Mouse (Mus musculus) spleen, adult 12 weeks (tissue): Measurements from ENCODE around the gene Tmem256.
"Not testable (repeated sequence)": the region's sequence is repeated elsewhere in the genome, so short reads cannot be mapped to it uniquely, and the experiment has no call there.

Source experiments
- DNase-seq: peaks from one replicate; pipeline ENCODE4 v3.0.0; 2022; ENCODE audit warnings: low spot score

Gene Tmem256

DNA sequence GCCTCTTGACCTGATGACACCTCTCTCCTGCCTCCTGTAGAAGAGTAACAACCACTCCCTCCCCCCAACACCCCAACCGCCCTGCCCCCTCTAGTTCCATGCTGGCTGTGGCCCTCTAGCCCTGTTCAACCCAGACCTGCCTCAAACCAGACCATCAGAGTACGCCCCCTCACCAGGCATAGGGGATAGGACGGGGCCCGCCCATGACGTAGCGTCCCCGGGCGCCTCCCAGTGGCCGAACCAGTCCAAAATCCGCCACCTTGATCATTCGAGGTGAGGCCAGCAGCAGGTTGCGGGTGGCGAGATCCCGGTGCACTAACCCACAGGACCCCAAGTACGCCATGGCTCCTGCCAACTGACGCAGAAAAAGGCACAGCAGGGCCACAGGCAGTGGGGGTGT, 17.0 kb downstream of the Tmem256 start:
- no peak for DNase-seq

DNA sequence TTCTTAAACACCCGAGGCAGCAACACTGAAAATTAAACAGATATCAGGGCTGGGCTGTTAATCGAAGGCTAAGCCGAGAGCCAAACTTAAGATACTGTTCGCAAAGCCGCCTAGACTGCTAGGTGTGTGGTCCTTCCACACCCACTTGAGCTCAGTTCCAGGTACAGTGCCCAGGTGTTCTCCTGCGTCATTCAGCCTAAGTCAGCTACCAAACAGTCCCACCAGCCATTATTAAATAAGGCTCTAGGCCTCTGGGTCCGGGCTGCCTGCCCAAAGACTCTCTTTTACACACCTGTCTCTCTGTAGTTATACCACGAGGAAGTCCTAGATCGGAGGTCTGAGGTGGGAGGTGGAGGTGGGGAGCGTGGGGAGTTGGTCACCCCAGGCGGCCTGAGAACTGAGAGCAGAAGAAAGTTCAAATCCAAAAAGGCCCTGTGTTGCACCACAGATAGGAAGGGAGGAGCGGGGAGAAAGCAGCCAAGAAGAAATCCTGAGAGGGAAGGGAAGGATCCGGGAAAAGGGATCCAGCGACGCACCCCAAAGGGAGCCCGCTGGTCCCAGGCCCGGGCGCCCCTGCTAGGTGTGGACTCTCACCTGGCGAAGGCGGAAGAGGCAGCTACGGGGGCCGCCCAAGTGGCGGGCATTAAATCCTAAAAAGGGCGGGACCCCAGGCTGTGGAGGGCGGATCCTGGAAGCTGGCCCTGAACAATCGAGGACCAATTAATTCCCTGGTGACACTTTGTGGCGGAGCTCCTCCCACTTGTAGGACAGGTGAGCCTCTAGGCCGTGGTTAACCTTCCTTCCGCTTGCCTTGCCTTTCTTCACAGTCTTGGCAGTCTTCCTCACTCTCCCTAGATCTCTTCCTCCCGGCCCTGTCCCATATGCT, 20.0 kb downstream of the Tmem256 start, which contains the start of gene Tnk1:
Gene Tnk1 (minus strand): TSS at position 618 of the 886 bp plus-strand sequence.
- peak; percentile 1 for DNase-seq

DNA sequence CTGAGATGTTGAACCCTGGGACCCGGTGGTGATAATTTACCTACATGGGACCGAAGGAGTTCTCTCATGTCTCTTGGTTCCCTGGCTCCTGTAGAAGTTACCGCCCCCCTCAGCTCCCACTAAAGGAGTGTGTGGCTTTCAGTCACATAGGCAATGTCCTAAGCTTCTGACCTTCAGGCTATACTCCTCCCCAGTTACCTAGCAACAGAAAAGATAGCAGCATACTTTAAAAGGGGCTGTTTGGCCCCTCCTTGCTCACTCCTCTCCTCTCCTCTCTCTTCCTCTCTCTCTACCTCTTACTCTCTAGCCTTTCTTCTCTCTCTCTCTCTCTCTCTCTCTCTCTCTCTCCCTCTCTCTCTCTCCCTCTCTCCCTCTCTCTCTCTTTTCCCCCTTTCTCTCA, 25.4 kb downstream of the Tmem256 start:
- DNase-seq: not testable (repeated sequence)

DNA sequence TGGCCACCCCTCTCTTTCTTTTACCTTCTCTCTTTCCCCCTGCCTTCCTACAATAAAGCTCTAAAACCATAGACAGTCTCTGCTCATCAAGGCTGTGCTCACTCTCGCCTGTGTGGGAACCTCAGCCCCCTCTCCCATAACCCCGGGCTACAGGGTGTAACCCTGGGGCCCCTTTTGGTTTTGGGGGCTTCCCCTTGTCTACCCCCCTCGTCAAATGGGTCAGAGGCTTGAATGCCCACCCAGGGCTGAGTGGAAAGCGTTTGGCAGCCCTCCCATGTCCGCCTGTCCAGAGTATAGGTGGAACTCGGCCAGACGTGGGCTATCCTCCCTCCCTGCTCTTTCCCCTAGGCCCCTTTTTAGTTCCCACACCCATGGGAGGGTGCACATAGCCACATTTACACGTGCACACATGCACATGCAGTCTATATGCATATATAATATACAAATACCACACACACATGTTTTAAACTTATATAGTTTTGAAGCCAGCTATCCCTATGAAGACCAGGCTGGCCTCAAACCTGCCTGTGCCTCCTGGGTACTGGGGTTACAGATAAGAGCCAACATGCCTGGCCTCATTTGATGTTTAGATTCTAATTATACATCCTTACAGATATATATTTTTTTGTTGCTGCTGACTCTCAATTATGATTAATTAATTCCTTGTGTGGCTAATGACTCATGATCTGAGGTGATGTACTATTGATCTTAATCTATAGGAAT, 26.0 kb downstream of the Tmem256 start:
- no peak for DNase-seq

DNA sequence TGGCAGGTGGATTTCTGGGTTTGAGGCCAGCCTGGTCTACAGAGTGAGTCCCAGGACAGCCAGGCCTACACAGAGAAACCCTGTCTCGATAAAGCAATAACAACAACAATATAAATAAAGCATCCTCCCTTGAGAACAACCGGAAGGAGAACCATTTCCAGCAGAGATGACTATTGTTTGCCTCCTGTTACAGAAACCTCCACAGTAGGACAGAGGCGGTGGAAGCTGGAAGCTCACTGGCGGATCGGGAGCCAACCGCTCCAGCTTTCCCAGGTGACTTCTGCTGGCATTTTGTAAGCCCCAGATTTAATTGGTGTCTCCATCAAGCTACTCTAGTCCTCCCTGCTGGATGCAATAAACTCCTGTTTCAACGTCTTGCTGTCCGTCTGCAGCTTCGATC, 27.2 kb downstream of the Tmem256 start:
- no peak for DNase-seq

DNA sequence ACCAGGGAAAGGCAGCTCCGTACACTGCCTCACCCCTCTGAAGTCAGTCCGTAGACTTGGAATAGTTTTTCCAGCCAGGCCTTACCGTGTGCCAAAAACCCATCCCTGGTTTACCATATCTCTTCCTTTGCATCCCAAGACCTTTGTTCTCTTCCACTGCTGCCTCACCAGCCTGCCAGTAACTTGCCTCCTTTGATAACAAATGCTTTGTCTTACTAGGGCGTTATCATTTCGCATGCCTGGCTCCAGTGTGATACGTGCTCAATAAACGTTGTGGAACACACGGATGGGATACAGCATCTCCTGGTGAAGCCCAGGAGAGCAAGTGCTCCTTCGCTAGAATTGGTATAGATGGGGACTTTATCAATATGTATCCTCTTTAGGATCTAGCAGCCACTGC, 29.0 kb downstream of the Tmem256 start:
- no peak for DNase-seq

DNA sequence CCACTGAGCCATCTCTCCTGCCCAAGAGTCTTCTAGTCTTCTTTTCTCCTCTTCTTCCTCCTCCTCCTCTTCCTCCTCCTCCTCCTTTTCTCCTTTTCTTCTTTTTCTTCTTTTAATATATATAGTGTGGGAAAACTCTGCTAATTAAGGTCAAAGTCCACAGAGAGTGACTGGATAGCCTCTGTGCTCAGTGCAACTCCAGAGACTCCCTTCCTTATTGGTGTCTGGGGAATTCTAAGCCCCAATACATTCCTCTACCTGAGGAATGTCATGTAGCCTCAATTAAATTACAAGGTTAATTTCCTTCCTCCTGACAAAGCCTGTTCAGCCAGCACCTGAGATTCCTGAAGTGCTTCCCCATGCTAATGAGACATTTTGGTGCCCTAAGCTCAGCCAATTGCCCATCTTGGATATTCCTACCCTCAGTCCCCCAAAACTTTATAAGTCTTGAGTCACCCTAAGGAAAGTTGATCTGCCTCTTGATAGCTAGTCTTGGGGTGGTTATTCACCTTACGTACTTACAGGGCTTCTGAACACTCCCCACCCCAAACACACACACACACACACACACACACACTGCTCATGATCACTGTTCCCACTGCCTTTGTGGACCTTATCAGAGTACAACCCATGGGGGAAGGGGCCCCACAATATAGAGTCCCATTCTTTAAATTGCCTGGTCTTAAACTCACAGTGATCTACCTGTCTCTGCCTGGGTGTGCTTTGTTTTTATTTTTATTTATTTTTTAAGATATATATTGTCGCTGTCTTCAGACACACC, 32.2 kb downstream of the Tmem256 start:
- DNase-seq: no peak

DNA sequence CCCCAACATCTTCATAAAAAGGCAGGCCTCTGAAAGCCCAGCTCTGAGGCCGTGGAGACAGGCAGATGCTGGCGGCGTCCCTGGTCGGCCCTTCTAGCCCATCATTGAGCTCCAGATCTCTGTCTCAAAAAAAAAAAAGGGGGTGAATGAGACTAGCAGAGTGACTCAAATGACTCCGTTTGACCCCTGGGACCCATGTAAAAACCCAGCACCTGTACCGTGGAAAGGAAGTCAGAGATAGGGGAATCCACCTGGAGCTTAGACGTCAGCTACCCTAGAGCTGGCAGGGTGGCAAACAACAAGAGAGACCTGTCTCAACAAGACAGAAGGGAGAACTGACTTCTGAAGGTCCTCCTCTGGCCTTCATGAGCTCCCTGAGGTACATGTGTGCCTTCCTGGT, 33.5 kb downstream of the Tmem256 start:
- DNase-seq: no peak

DNA sequence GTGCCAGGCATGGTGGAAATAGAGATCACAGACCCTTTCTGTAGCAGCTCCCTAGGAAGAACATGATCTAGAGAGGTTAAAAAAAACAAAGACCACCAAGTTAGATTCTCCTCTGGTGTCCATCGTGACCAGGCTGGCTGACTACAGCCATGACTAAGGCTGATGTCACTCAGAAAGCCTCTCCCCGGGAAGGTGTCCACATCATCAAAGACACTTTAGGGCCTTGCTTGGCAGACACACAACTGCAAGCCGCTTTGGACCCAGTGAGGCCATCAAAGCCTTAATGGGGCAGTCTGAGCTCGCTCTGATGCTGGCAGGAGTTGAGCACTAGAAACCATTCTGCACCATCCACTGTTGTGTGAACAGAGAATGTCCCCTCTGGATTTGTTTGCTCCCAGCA, 34.1 kb downstream of the Tmem256 start:
- no peak for DNase-seq

DNA sequence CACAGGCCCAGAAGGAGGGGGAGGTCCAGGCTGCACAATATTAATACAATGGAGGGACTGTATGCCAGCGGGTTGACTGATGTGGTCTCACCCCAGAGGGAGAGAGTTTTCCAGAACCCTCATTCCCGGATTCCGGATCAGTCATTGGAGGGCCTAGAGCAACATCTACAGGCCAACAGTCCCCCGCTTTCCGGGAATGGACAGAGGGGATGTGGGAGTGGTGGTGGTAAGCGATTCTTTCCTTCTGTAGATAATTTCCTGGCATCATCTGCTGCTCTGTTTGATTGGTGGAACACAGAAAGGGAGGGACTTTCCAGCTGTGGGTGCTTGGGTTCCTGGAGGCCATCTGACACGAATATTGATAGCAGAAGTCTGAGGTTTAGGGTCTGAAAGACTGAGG, 37.9 kb downstream of the Tmem256 start:
- no peak for DNase-seq

DNA sequence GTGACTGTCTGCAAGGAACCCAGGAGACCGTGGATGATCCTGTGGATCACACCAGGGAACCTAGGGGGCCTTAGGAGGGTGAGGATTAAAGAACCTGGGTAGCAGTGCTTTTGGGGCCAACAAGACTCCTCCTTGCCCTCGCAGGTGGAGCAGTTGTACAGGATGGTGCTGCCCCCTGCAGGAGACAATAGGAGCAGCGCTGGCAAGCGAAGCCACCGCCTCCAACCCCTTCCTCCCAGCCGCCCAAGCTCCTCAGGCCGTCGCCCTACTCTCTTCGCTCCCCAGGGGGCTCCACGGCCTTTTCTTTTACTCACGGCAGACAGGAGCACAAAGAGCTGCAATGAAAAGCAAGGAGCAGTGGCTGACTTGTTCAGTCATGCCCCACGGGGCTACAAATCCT, 38.6 kb downstream of the Tmem256 start:
- peak; percentile 78 for DNase-seq

DNA sequence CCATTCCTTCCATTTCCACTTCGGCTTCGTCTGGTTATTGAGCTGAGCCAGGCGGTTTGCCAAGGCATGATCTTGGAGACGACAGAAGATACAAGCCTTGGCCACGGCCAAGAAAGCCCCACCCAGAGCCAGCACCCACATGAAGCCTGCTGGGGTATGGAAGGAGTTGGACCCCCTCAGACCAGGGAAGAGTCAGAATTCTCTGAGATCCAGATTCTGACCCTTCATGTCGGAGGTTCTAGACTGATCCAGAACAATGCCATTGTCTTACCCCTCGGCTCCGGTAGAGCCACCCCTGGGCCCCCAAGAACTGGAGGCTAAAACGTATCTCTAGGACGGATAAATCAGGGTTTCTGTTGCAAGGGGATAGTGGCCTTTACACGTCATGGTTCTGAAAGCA, 39.6 kb downstream of the Tmem256 start, which contains the start of gene Tmem95:
Gene Tmem95 (minus strand): TSS at position 141 of the 400 bp plus-strand sequence.
- DNase-seq: no peak

DNA sequence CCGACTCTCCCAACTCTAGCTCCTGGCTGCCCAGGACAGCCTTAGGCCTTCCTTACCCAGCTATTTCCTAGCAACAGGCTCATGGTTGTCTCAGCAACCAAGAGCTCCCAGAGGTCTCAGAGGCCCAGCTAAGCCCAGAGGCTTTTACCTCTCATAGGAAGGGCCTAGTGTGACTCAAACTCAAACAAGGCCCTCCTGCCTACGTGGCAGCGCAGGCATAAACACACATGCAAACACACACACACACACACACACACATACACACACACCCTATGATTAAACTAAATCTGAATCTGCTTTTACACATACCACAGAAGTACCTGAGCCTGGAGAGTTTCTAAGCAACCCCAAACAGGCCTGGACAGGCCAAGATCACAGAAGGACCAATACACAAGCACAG, 40.1 kb downstream of the Tmem256 start:
- DNase-seq: no peak

DNA sequence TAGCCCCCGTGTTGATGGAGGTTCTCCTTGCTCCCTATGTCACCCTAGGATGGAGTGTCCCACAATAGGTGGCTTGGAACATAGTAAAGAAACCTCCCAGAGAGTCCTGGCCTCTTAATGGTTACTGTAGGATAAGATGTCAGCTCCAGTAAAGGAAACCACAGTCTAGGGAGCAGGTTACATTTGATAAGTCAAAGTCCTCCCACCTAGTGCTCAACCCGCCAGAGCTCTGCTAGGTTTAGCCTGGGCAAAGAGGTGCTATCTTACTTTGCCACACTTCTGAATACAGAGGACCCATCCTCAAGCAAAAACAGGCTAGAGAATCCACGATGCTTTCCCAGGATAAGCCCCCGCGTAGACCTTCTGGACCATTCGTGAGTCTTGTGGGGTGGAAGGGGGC, 40.6 kb downstream of the Tmem256 start:
- no peak for DNase-seq

DNA sequence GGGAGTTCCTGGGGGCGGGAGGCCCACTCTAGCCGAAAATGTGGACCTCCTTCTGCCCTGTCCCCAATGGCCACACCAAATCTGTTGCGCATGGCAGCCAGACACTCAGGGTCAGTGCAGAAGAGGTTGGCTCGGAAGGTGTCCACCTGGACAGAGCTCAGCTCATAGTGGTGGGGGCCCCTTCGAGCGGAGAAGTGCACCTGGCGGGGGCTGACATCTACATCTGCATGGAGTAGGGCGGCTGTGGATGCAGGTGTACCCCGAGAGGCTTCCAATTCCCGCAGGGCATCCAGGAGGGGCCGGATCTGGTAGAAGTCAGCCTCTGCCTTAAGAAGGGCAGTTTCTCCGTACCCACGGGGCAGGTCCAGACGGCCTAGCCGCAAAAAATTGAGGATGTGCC, 41.4 kb downstream of the Tmem256 start:
- no peak for DNase-seq

DNA sequence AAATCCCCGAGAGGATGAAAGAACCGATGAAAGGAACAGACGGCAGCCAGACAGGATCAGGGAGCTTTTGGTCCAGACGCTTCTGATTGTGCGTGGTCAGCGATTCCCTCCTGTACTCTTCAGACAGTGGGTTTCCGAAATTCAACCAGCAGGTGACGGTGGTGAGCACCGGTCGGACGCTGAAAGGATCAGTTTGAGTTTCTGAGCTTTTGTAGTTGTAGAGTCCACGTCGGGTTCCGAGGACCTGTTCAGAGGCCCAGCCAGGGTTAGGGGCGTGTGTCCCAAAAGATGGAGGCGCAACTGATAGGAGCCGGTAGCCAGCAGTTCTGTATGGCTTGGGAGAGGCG, 42.2 kb downstream of the Tmem256 start:
- peak; percentile 69 for DNase-seq

DNA sequence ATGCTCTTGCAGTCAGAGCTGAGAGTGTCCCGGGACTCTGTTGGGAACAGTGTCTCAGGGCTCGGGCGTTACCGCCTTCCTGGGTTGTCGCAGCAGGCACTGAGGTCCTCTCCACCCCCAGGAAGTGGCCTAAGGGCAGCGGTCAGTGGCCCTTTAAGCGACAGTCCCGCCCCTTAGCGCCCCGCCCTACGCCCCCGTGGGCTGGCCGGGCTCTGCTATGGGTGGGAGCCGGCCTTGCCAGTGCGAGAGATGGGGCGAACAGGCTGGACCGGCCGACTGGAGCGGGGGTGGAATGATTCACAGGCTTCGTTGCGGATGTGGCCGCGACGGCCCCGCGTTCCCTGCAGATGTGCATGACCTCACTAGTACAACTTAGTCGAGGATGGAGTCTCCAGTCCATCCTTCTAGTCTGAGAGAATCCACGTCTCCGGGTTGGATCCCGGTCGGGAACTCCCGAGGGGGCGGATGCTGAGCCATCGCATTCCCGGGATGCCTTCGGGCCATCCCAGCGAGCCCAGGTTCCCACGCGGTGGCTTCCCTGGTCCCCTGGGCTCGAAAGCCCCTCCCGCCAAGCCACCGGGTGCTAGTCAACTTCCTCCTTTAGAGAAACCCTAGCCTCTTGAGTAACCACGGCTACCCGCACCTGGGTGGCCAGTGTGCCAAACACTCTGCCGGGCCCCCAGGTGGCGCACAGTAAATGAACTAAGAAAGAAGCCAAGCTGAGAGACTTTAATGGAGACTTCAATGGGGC, 42.7 kb downstream of the Tmem256 start, which contains the start of gene Kctd11:
Gene Kctd11 (minus strand): TSS at position 554 of the 751 bp plus-strand sequence.
- peak; percentile 64 for DNase-seq

DNA sequence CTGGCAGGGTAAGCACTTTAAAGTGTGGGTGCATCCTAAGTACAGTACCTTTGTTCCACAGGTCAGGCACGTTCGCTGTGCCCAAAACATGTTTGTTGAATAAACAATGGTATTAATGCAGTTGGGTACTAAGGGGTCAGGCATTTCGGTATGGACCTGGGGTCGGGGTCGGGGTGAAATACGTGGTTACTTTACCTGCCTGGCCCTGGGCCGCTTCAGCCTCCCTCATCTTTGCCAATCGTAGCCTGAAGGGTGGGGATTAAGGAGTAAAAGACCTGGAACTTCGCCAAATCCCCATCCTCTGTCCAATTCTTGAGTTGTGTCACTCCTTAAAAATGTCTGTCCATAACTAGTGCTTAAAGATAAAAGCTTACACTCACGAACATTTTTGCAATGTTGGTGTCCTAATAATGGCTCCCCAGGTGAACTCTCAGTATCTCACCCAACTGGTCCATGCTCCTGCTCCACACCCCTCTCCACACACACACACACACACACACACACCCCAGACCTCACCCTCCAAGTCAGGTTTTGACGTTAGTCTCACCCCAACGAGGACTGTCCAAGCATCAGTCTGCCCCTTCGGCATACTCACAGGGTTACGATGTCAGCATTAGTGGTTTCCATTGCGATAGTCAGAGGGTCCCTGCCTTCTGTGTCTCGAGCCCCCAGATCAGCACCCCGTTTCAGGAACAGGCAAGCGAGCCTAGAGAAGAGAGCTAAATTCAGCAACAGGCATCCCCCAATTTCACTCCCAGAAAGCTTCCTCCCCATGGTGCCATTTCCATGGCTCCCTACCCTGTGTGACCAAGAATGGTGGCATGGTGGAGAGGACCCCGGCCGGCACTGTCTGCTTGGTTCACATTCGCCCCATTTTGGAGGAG, 43.7 kb downstream of the Tmem256 start:
- DNase-seq: no peak

DNA sequence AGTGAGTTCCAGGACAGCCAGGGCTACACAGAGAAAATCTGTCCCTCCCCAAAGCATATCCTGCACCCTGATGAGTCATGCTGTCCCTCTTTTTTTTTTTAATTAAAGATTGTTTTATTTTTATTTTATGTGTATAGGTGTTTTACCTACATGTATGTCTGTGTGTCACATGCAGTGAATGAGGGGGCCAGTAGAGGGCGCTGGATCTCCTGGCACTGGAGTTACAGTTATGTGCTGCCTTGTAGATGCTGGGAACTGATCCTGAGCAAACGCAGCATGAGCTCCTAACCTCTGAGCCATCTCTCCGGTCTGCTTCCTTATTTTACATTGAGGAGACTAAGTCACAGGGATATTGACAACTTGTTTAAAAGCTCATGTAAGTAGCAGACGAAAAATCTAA, 44.8 kb downstream of the Tmem256 start:
- DNase-seq: no peak

DNA sequence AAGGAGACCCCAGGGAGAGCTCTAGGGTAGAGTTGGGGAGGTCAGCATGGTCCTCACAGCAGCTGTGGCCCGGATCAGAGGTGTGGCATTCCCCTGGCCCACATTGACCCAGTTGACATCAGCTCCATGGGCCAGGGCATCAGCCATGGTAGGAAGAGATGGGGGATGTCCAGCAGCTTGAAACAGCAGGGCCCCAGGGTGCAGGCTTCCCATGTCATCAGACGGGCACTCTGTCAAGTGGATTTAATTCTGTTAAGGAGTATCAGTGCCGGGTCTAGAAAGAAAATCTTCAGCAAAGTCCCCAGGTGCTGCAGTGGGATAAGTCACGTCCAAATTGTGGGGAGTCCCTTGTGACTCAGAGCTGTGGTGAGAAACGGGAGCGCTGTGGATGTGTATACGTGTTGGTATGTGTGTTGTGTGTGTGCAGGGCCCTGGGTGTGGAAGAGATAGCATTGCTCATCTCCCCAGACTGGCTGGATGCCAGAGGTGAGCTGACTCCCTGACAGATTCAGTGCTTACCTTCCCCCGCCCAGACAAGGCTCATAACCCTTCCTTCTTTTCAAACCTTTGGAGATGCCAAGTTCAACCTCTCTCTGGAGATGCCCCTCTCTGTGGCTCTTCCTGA, 45.3 kb downstream of the Tmem256 start:
- no peak for DNase-seq
